In genomic region chr15:103535786-103536185, GRCm38 (mm10) we compare ENCODE assay signal across 29 mouse cellular contexts. TPM values are rescaled to one million over a fixed set of nuclear protein-coding genes. Genes with fewer than 3 reads are reported as not detected.
DNase-seq lines count a peak whose midpoint lies in the region; ATAC-seq and TF ChIP-seq lines count a peak whose summit lies in the region.
"Had no signal": no experiment of that assay in that cellular context is flagged by ENCODE, and none has a peak within 500 bp of the region (broad histone marks: within the 10 kb centered on the region; RNA-seq: fewer than 3 reads in every experiment).

No protein-coding gene starts in this region.

- peaks cover 28% of the 10 kb centered on the region for H3K27me3 ChIP-seq in heart, embryonic 12.5 days (replicated peaks)
- no peaks in the 10 kb centered on the region for H3K27me3 ChIP-seq in midbrain, postnatal 0 days (ENCODE audit: insufficient read depth, low read length)
- H3K27me3 ChIP-seq in midbrain, embryonic 14.5 days (ENCODE audit: control insufficient read depth, insufficient read depth, low read length), result no peaks in the 10 kb centered on the region
- H3K27me3 ChIP-seq in embryonic facial prominence, embryonic 10.5 days (replicated peaks; ENCODE audit: low read depth, poor library complexity, severe bottlenecking), result peaks cover 68% of the 10 kb centered on the region

- no peak for TF ChIP-seq CTCF in layer of hippocampus, adult 2 months (conservative IDR thresholded peaks at IDR 0.05)
- no peak for TF ChIP-seq CTCF in midbrain, postnatal 0 days (IDR thresholded peaks at IDR 0.05)

- no peaks in the 10 kb centered on the region for H3K9me3 ChIP-seq in heart, embryonic 12.5 days (replicated peaks)
- H3K9me3 ChIP-seq in midbrain, postnatal 0 days (ENCODE audit: low read length), result no peaks in the 10 kb centered on the region
- no peaks in the 10 kb centered on the region for H3K9me3 ChIP-seq in midbrain, embryonic 14.5 days (ENCODE audit: control insufficient read depth, low read length)
- H3K9me3 ChIP-seq in embryonic facial prominence, embryonic 10.5 days, result no peaks in the 10 kb centered on the region
- H3K9me3 ChIP-seq: embryonic facial prominence, embryonic 15.5 days; liver, embryonic 12.5 days had no signal

- no peak overlapping the region for H3K4me3 ChIP-seq in heart, embryonic 12.5 days
- H3K4me3 ChIP-seq in layer of hippocampus, adult 2 months, result peak overlapping the region; percentile 24; the same call in 1 of the 2 replicates
- no peak overlapping the region for H3K4me3 ChIP-seq in midbrain, postnatal 0 days (ENCODE audit: low read depth, low read length)
- no peak overlapping the region for H3K4me3 ChIP-seq in midbrain, embryonic 14.5 days (replicated peaks; ENCODE audit: low read depth, low read length)
- no peak overlapping the region for H3K4me3 ChIP-seq in embryonic facial prominence, embryonic 10.5 days
- H3K4me3 ChIP-seq: embryonic facial prominence, embryonic 15.5 days; liver, embryonic 12.5 days had no signal

- no peak overlapping the region for H3K4me2 ChIP-seq in heart, embryonic 12.5 days
- H3K4me2 ChIP-seq in midbrain, postnatal 0 days (ENCODE audit: low read depth, low read length, poor library complexity, severe bottlenecking), result 0 out of 2 replicates have a peak overlapping the region, but pooled peaks have one; percentile 77
- no peak overlapping the region for H3K4me2 ChIP-seq in midbrain, embryonic 14.5 days (ENCODE audit: low read length)
- H3K4me2 ChIP-seq: liver, embryonic 12.5 days; lung, embryonic 14.5 days had no signal

- peak overlapping the region; percentile 13; the same call in 1 of the 2 replicates for H3K9ac ChIP-seq in heart, embryonic 12.5 days
- no peak overlapping the region for H3K9ac ChIP-seq in midbrain, postnatal 0 days (replicated peaks; ENCODE audit: low read length, poor library complexity, severe bottlenecking)
- no peak overlapping the region for H3K9ac ChIP-seq in midbrain, embryonic 14.5 days (replicated peaks; ENCODE audit: low read length)
- H3K9ac ChIP-seq: embryonic facial prominence, embryonic 15.5 days; liver, embryonic 12.5 days; lung, embryonic 14.5 days had no signal

- DNase-seq in heart, postnatal 25 days (ENCODE audit: low spot score), result no peak
- DNase-seq in layer of hippocampus, adult 2 months (ENCODE audit: low spot score in 2 of 2), result no peak
- DNase-seq in layer of hippocampus, adult 11-12 months (ENCODE audit: low spot score), result no peak
- no peak for DNase-seq in midbrain, postnatal 0 days (ENCODE audit: low spot score)
- no peak for DNase-seq in midbrain, embryonic 14.5 days
- no peak for DNase-seq in embryonic facial prominence, embryonic 10.5 days (ENCODE audit: low spot score)
- DNase-seq: adrenal gland, postnatal 36 days; cerebellum, adult 18-20 months; cerebellum, postnatal 25 days; embryo, embryonic 11 days; kidney, adult 9 months; kidney, postnatal 4 days; lung, embryonic 14.5 days; lung, postnatal 36 days; right cerebral cortex, postnatal 14 days had no signal

- 46% methylated on average over 1 of the region's 1 CpGs for WGBS in heart, embryonic 12.5 days
- WGBS in midbrain, postnatal 0 days, result 58% methylated on average over 1 of the region's 1 CpGs
- WGBS in midbrain, embryonic 14.5 days, result 72% methylated on average over 1 of the region's 1 CpGs
- WGBS in embryonic facial prominence, embryonic 10.5 days, result 69% methylated on average over 1 of the region's 1 CpGs

- no peak for ATAC-seq in heart, embryonic 12.5 days (ENCODE audit: insufficient number of reproducible peaks, low FRiP score)
- no peak for ATAC-seq in midbrain, postnatal 0 days (ENCODE audit: low FRiP score)
- ATAC-seq in midbrain, embryonic 14.5 days (ENCODE audit: low FRiP score, low TSS enrichment), result no peak
- ATAC-seq: inflammation-experienced regulatory T-cells, adult 6 months; liver, embryonic 12.5 days had no signal

- 0 out of 2 replicates have a peak, but pooled peaks cover 3% of the 10 kb centered on the region for H3K36me3 ChIP-seq in heart, embryonic 12.5 days
- peaks cover 15% of the 10 kb centered on the region for H3K36me3 ChIP-seq in midbrain, postnatal 0 days (ENCODE audit: insufficient read depth, low read length)
- peaks cover 3% of the 10 kb centered on the region for H3K36me3 ChIP-seq in midbrain, embryonic 14.5 days (ENCODE audit: control insufficient read depth, insufficient read depth, low read length)
- no peaks in the 10 kb centered on the region for H3K36me3 ChIP-seq in embryonic facial prominence, embryonic 10.5 days (replicated peaks)
- H3K36me3 ChIP-seq: embryonic facial prominence, embryonic 15.5 days; liver, embryonic 12.5 days had no signal

- H3K4me1 ChIP-seq in heart, embryonic 12.5 days (replicated peaks), result peaks cover 13% of the 10 kb centered on the region
- peaks cover 3% of the 10 kb centered on the region; the same call in 1 of the 2 replicates for H3K4me1 ChIP-seq in midbrain, postnatal 0 days (ENCODE audit: insufficient read depth, low read length)
- peaks cover 17% of the 10 kb centered on the region for H3K4me1 ChIP-seq in midbrain, embryonic 14.5 days (ENCODE audit: control insufficient read depth, insufficient read depth, low read length)
- peaks cover 30% of the 10 kb centered on the region for H3K4me1 ChIP-seq in embryonic facial prominence, embryonic 10.5 days
- H3K4me1 ChIP-seq: liver, embryonic 12.5 days had no signal

- H3K27ac ChIP-seq in heart, embryonic 12.5 days (ENCODE audit: poor library complexity, severe bottlenecking), result peak overlapping the region; percentile 39; the same call in 1 of the 2 replicates
- peak overlapping the region; percentile 63; the same call in 1 of the 2 replicates for H3K27ac ChIP-seq in layer of hippocampus, adult 2 months
- H3K27ac ChIP-seq in midbrain, postnatal 0 days (ENCODE audit: low read depth, low read length), result no peak overlapping the region
- no peak overlapping the region for H3K27ac ChIP-seq in midbrain, embryonic 14.5 days (replicated peaks; ENCODE audit: low read depth, low read length)
- no peak overlapping the region for H3K27ac ChIP-seq in embryonic facial prominence, embryonic 10.5 days (replicated peaks)
- H3K27ac ChIP-seq: embryonic facial prominence, embryonic 15.5 days; liver, embryonic 12.5 days had no signal

- intact Hi-C loops in heart, postnatal 25 days (cut with DNase I), result no loop called here

RNA-seq across cellular contexts. Expression of gene Ppp1r1a, which starts 2.0 kb away (rescaled TPM):
- polyA plus RNA-seq in heart, embryonic 12.5 days (2016; fragmentation: Nextera tagmentation; extraction: Ambion mirVana), result 78.4 and 83.0 TPM in 2 replicates
- total RNA-seq in heart, postnatal 25 days (2021), result 10 to 100 TPM; 10.5 to 12.0 TPM
- total RNA-seq in layer of hippocampus, adult 2 months (2021), result 100 to 1,000 TPM; 118 to 136 TPM
- 111 and 156 TPM in 2 replicates for total RNA-seq in midbrain, postnatal 0 days (2014; rRNA removed)
- 230 TPM in 2 replicates for polyA plus RNA-seq in midbrain, postnatal 0 days (2015; fragmentation: Nextera tagmentation; extraction: Ambion mirVana)
- 110 and 146 TPM in 2 replicates for polyA plus RNA-seq in midbrain, embryonic 14.5 days (2014; fragmentation: Nextera tagmentation; extraction: Ambion mirVana)
- 14.3 and 16.4 TPM in 2 replicates for polyA plus RNA-seq in embryonic facial prominence, embryonic 10.5 days (2016; fragmentation: Nextera tagmentation; extraction: Ambion mirVana)
- total RNA-seq: granulocyte monocyte progenitor cell, adult 5-6 weeks; hematopoietic stem cell, adult 5-6 weeks; megakaryocyte-erythroid progenitor cell, adult 5-6 weeks had no signal

RNA-seq across cellular contexts. Expression of gene Glycam1, which starts 29.1 kb away (rescaled TPM):
- polyA plus RNA-seq in heart, embryonic 12.5 days (2016; fragmentation: Nextera tagmentation; extraction: Ambion mirVana), result not detected in 2 replicates
- not detected for total RNA-seq in heart, postnatal 25 days (2021)
- 1 to 10 TPM in 1 of 2 experiments, not detected in 1; 1.7 TPM for total RNA-seq in layer of hippocampus, adult 2 months (2021)
- total RNA-seq in midbrain, postnatal 0 days (2014; rRNA removed), result not detected in 2 replicates
- not detected in 2 replicates for polyA plus RNA-seq in midbrain, postnatal 0 days (2015; fragmentation: Nextera tagmentation; extraction: Ambion mirVana)
- polyA plus RNA-seq in midbrain, embryonic 14.5 days (2014; fragmentation: Nextera tagmentation; extraction: Ambion mirVana), result not detected in 2 replicates
- not detected in 2 replicates for polyA plus RNA-seq in embryonic facial prominence, embryonic 10.5 days (2016; fragmentation: Nextera tagmentation; extraction: Ambion mirVana)
- total RNA-seq: adrenal gland, postnatal 36 days; gastrocnemius, adult 8-10 months; granulocyte monocyte progenitor cell, adult 5-6 weeks; hematopoietic stem cell, adult 5-6 weeks; left cerebral cortex, adult 8-10 months; megakaryocyte-erythroid progenitor cell, adult 5-6 weeks had no signal
- polyA plus RNA-seq: C2C12; embryonic facial prominence, embryonic 15.5 days; inflammation-experienced regulatory T-cells, adult 6 months; limb, embryonic 11.5 days; liver, embryonic 12.5 days; lung, embryonic 14.5 days; neural tube, embryonic 14.5 days; spleen, adult 2 months; stomach, embryonic 14.5 days had no signal

RNA-seq across cellular contexts. Expression of gene Pde1b, which starts 33.0 kb away (rescaled TPM):
- polyA plus RNA-seq in heart, embryonic 12.5 days (2016; fragmentation: Nextera tagmentation; extraction: Ambion mirVana), result 3.7 and 4.0 TPM in 2 replicates
- total RNA-seq in heart, postnatal 25 days (2021), result 1 to 10 TPM; 1.1 to 1.4 TPM
- 100 to 1,000 TPM; 109 to 117 TPM for total RNA-seq in layer of hippocampus, adult 2 months (2021)
- total RNA-seq in midbrain, postnatal 0 days (2014; rRNA removed), result 112 TPM in 2 replicates
- 69.3 and 74.6 TPM in 2 replicates for polyA plus RNA-seq in midbrain, postnatal 0 days (2015; fragmentation: Nextera tagmentation; extraction: Ambion mirVana)
- 81.6 and 90.8 TPM in 2 replicates for polyA plus RNA-seq in midbrain, embryonic 14.5 days (2014; fragmentation: Nextera tagmentation; extraction: Ambion mirVana)
- polyA plus RNA-seq in embryonic facial prominence, embryonic 10.5 days (2016; fragmentation: Nextera tagmentation; extraction: Ambion mirVana), result 6.0 and 10.4 TPM in 2 replicates

Comparison
In these comparisons a context has a peak if more than half of its experiments do, and no peak if none do; other contexts are left out.
1. H3K27ac ChIP-seq: peak in heart, embryonic 12.5 days (single experiment) and layer of hippocampus, adult 2 months (single experiment); none in midbrain, postnatal 0 days (single experiment), midbrain, embryonic 14.5 days (single experiment) and embryonic facial prominence, embryonic 10.5 days (single experiment).